Mouse (Mus musculus) ES-E14 (cell line): ENCODE results near the gene Ablim1. TPM values are rescaled to one million over a fixed set of nuclear protein-coding genes. Genes with fewer than 3 reads are reported as not detected.

ENCODE experiments used
- DNase-seq: peaks from one replicate; pipeline ENCODE4 v3.0.0-alpha.2; 2013; ENCODE audit warnings: low read depth, low spot score
- H3K27ac ChIP-seq: 2 replicates; pipeline ENCODE4 v1.5.1; 2012; ENCODE audit warnings: low read depth, mild to moderate bottlenecking, low read length, moderate library complexity, mixed read lengths; ENCODE audit not compliant: poor library complexity, insufficient read depth, severe bottlenecking
- H3K36me3 ChIP-seq: 2 replicates; pipeline ENCODE4 v1.6.1; 2012; ENCODE audit warnings: mild to moderate bottlenecking, low read length, moderate library complexity, mixed read lengths; ENCODE audit not compliant: control insufficient read depth, poor library complexity, insufficient read depth, severe bottlenecking
- H3K4me1 ChIP-seq, 2 experiments: fragments of 150-350 bp in 1 of 2; sonication (generic) in 1 of 2; 2 replicates each; pipeline ENCODE4 v1.6.1; 2012; ENCODE audit warnings: low read length in 2 of 2, mild to moderate bottlenecking in 1 of 2, mixed read lengths in 1 of 2; ENCODE audit not compliant: control insufficient read depth in 2 of 2, insufficient read depth in 2 of 2, poor library complexity in 1 of 2
- H3K4me3 ChIP-seq, 2 experiments: fragments of 150-350 bp in 1 of 2; sonication (generic) in 1 of 2; 2 replicates each; pipeline ENCODE4 v1.5.1; 2012; ENCODE audit warnings: low read length in 2 of 2, low read depth in 1 of 2, mild to moderate bottlenecking in 1 of 2, mixed read lengths in 1 of 2; ENCODE audit not compliant: insufficient read depth in 1 of 2, poor library complexity in 1 of 2, severe bottlenecking in 1 of 2
- H3K9ac ChIP-seq: 2 replicates; pipeline ENCODE4 v1.6.1; 2012; ENCODE audit warnings: low read depth, mild to moderate bottlenecking, low read length, mixed read lengths; ENCODE audit not compliant: poor library complexity, insufficient read depth, severe bottlenecking
- H3K9me3 ChIP-seq: fragments of 150-350 bp; sonication (generic); 2 replicates; pipeline ENCODE4 v1.6.1; 2012; ENCODE audit warnings: low read depth, mild to moderate bottlenecking, low read length; ENCODE audit not compliant: control insufficient read depth, insufficient read depth
- CHD2 ChIP-seq: IDR thresholded peaks from 2 replicates; pipeline ENCODE4 v1.6.1; 2014; ENCODE audit warnings: mild to moderate bottlenecking, low read depth, low read length, inconsistent platforms
- HCFC1 ChIP-seq: IDR thresholded peaks from 2 replicates; pipeline ENCODE4 v1.6.1; 2012; ENCODE audit warnings: low read length, inconsistent platforms, borderline replicate concordance; ENCODE audit not compliant: insufficient read depth
- MAFK ChIP-seq: IDR thresholded peaks from 2 replicates; pipeline ENCODE4 v1.6.1; 2014; ENCODE audit warnings: mild to moderate bottlenecking, low read depth, low read length, inconsistent platforms; ENCODE audit not compliant: insufficient read depth
- ZC3H11A ChIP-seq: IDR thresholded peaks from 2 replicates; pipeline ENCODE4 v1.6.1; 2012; ENCODE audit warnings: low read depth, mild to moderate bottlenecking, inconsistent platforms, low read length, borderline replicate concordance
- ZNF384 ChIP-seq: IDR thresholded peaks from 2 replicates; pipeline ENCODE4 v1.6.1; 2012; ENCODE audit warnings: low read depth, low read length, inconsistent platforms
- in situ Hi-C, 2 experiments: fragments of 600-800 bp; cut with MboI; formaldehyde crosslinking; loops; one replicate each; pipeline ENCODE4 v1.15.1; 2025; ENCODE audit warnings: low sequenced_read_pairs in 2 of 2, inconsistent platforms in 1 of 2; ENCODE audit not compliant: unreplicated experiment in 2 of 2
- total RNA-seq: library from RNA; depleted of rRNA; stranded (reverse); fragments of 300-350 nt; gene quantifications from 2 replicates; pipeline ENCODE4 v1.2.3, GENCODE M21; 2012

The Ablim1 gene
- total RNA-seq, 1 experiment: 5.4 TPM

- in situ Hi-C loops: no loop called here
- H3K4me1 ChIP-seq: peaks cover 0 to 9% of the 10 kb centered on the region in 2 experiments; a peak in 1 of 4 replicates
- H3K4me3 ChIP-seq: no peak overlapping the region
- H3K27ac ChIP-seq: no peak overlapping the region
- no peak overlapping the region for H3K9ac ChIP-seq
- no peaks in the 10 kb centered on the region for H3K9me3 ChIP-seq
- no peaks in the 10 kb centered on the region for H3K36me3 ChIP-seq
- no peak for DNase-seq
- no peak for TF ChIP-seq CHD2
- TF ChIP-seq HCFC1: no peak
- no peak for TF ChIP-seq ZC3H11A
- no peak for TF ChIP-seq ZNF384
- TF ChIP-seq MAFK: no peak
Measured at GRCm38 (mm10) chr19:57181317-57181716, 133.4 kb downstream of the Ablim1 start.

- in situ Hi-C loops: no loop called here
- Histone ChIP-seq H3K36me3 (no peaks in the 10 kb centered on the region), H3K27ac (no peak overlapping the region), H3K9me3 (no peaks in the 10 kb centered on the region), H3K4me3 (no peak overlapping the region), H3K9ac (no peak overlapping the region), H3K4me1 (peaks cover 0 to 9% of the 10 kb centered on the region in 2 experiments; a peak in 1 of 4 replicates)
- TF ChIP-seq ZNF384: no peak
- TF ChIP-seq ZC3H11A: no peak
- no peak for TF ChIP-seq HCFC1
- no peak for TF ChIP-seq MAFK
- no peak for TF ChIP-seq CHD2
- DNase-seq: no peak
Measured at GRCm38 (mm10) chr19:57180908-57181307, 133.8 kb downstream of the Ablim1 start.

GRCm38 (mm10) chr19:57180333-57180732, 134.4 kb downstream of the Ablim1 start:
- peaks cover 0 to 8% of the 10 kb centered on the region in 2 experiments; a peak in 1 of 4 replicates for H3K4me1 ChIP-seq
- H3K4me3 ChIP-seq: no peak overlapping the region
- H3K36me3 ChIP-seq: no peaks in the 10 kb centered on the region
- TF ChIP-seq MAFK (no peak), ZC3H11A (no peak), CHD2 (no peak), ZNF384 (no peak), HCFC1 (no peak)
- no peak overlapping the region for H3K27ac ChIP-seq
- DNase-seq: no peak
- in situ Hi-C loops: no loop called here
- no peaks in the 10 kb centered on the region for H3K9me3 ChIP-seq
- no peak overlapping the region for H3K9ac ChIP-seq

- peaks cover 0 to 8% of the 10 kb centered on the region in 2 experiments; a peak in 1 of 4 replicates for H3K4me1 ChIP-seq
- TF ChIP-seq ZNF384 (no peak), MAFK (no peak), CHD2 (no peak), HCFC1 (no peak), ZC3H11A (no peak)
Measured at GRCm38 (mm10) chr19:57179269-57179668, 135.4 kb downstream of the Ablim1 start.

GRCm38 (mm10) chr19:57177334-57177733, 137.4 kb downstream of the Ablim1 start:
- no peaks in the 10 kb centered on the region for H3K9me3 ChIP-seq
- TF ChIP-seq MAFK (no peak), ZC3H11A (no peak), HCFC1 (no peak), ZNF384 (no peak), CHD2 (no peak)
- no peak for DNase-seq
- H3K9ac ChIP-seq: no peak overlapping the region
- no peaks in the 10 kb centered on the region for H3K36me3 ChIP-seq
- H3K4me3 ChIP-seq: no peak overlapping the region
- H3K4me1 ChIP-seq: peaks cover 0 to 6% of the 10 kb centered on the region in 2 experiments; a peak in 1 of 4 replicates
- H3K27ac ChIP-seq: no peak overlapping the region
- in situ Hi-C loops: no loop called here

More at GRCm38 (mm10) chr19:57179269-57179668, 135.4 kb downstream of the Ablim1 start:
- Histone ChIP-seq H3K4me3 (no peak overlapping the region), H3K9me3 (no peaks in the 10 kb centered on the region), H3K9ac (no peak overlapping the region), H3K36me3 (no peaks in the 10 kb centered on the region), H3K27ac (no peak overlapping the region)
- in situ Hi-C loops: no loop called here
- DNase-seq: no peak
